Mouse (Mus musculus) neural tube, embryonic 13.5 days (tissue): ENCODE measurements around the gene Hivep3. TPM values are rescaled to one million over a fixed set of nuclear protein-coding genes. Genes with fewer than 3 reads are reported as not detected.
A peak's percentile ranks its signal among the peaks of the same experiment; 100 is the strongest.

Experiments
- ATAC-seq: fragments of 200-750 bp; cut with Nextera tagmentation; 2 replicates; pipeline ENCODE4 v1.8.0; 2017; ENCODE audit warnings: low read depth, mild to moderate bottlenecking, moderate TSS enrichment, moderate library complexity
- H3K27ac ChIP-seq: fragments of 300-500 bp; sonication (generic); replicated peaks from 2 replicates; pipeline ENCODE4 v1.5.1; 2015; ENCODE audit warnings: moderate library complexity, mild to moderate bottlenecking, inconsistent platforms
- H3K27me3 ChIP-seq: fragments of 300-500 bp; sonication (generic); 2 replicates; pipeline ENCODE4 v1.6.1; 2015; ENCODE audit warnings: mild to moderate bottlenecking, inconsistent platforms
- H3K36me3 ChIP-seq: fragments of 300-500 bp; sonication (generic); 2 replicates; pipeline ENCODE4 v1.6.1; 2015; ENCODE audit warnings: mild to moderate bottlenecking, inconsistent platforms
- H3K4me1 ChIP-seq: fragments of 300-500 bp; sonication (generic); replicated peaks from 2 replicates; pipeline ENCODE4 v1.6.1; 2015; ENCODE audit warnings: inconsistent platforms
- H3K4me2 ChIP-seq: fragments of 300-500 bp; sonication (generic); 2 replicates; pipeline ENCODE4 v1.6.1; 2015; ENCODE audit warnings: inconsistent platforms, mild to moderate bottlenecking, moderate library complexity
- H3K4me3 ChIP-seq: fragments of 300-500 bp; sonication (generic); 2 replicates; pipeline ENCODE4 v1.5.1; 2015; ENCODE audit warnings: mild to moderate bottlenecking, inconsistent platforms
- H3K9ac ChIP-seq: fragments of 300-500 bp; sonication (generic); 2 replicates; pipeline ENCODE4 v1.6.1; 2015; ENCODE audit warnings: moderate library complexity, mild to moderate bottlenecking, inconsistent platforms
- H3K9me3 ChIP-seq: fragments of 300-500 bp; sonication (generic); 2 replicates; pipeline ENCODE4 v1.6.1; 2016; ENCODE audit warnings: inconsistent platforms
- WGBS: fragments of 180-500 bp; shearing (Covaris S2); methylation state at CpG from one replicate; pipeline ENCODE4 v1.1.7; 2015; 5-methylcytosine and 5-hydroxymethylcytosine counted together
- polyA plus RNA-seq: library from polyadenylated mRNA; unstranded; fragments of >200 nt; fragmentation: Nextera tagmentation; extraction: Ambion mirVana; gene quantifications from 2 replicates; pipeline ENCODE4 v1.2.1, GENCODE M21; 2015

The Hivep3 gene
- polyA plus RNA-seq, 1 experiment from 2014 or later, result 20.6 TPM

DNA sequence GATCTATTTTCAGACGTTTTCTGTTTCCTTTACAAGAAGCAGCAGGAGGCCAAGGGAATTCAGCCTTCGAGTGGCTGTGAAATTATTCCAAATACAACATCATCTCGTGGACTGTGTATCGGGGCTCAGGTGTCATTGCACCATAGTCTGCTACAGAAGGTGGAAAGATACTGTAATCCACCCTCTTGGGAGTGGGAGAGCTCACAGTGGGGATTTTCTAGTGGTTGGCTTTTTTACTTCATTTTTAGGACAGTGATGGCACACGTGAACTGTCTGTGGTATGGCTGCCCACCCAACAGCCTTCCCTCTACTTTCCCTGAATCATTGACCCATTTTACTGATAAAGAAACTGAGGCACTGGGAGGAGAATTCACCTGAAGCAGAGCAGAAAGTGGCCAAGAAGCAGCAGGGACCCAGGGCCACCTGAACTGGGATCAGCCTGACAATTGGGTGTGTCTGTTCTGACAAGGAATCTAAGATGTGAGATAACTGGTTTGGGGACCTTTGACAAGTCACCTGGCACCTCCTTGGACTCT lies 233.6 kb downstream of the Hivep3 start:
- Histone ChIP-seq H3K9ac (no peak overlapping the region), H3K4me3 (no peak overlapping the region), H3K4me2 (no peak overlapping the region), H3K27me3 (no peaks in the 10 kb centered on the region), H3K4me1 (peaks cover 47% of the 10 kb centered on the region), H3K27ac (no peak overlapping the region), H3K36me3 (no peaks in the 10 kb centered on the region), H3K9me3 (no peaks in the 10 kb centered on the region)
- WGBS, result 53% methylated on average over 5 of the region's 5 CpGs
- no peak for ATAC-seq

DNA sequence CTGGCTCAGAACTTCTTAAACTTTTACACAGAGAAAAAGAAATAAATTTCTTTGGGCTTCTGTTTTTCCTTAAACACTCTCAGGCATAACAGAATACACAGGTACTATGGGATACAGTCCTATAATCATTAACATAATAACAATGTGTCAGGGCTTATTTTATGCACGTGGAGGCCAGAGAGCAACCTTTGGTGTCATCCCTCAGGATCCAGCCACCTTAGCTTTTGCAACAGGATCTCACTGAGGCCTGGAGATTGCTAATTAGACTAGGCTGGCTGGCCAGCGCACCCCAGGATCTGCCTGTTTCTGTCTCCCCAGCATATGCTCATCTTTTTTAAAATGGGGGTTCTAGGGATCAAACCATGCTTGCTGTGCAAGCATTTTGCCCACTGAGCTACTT lies 234.1 kb downstream of the Hivep3 start:
- Histone ChIP-seq H3K9me3 (no peaks in the 10 kb centered on the region), H3K36me3 (no peaks in the 10 kb centered on the region), H3K27me3 (no peaks in the 10 kb centered on the region), H3K9ac (no peak overlapping the region), H3K27ac (peak overlapping the region; percentile 78), H3K4me3 (no peak overlapping the region), H3K4me2 (no peak overlapping the region), H3K4me1 (peaks cover 52% of the 10 kb centered on the region)
- WGBS, result 74% methylated on average over 2 of the region's 2 CpGs
- ATAC-seq, result no peak

DNA sequence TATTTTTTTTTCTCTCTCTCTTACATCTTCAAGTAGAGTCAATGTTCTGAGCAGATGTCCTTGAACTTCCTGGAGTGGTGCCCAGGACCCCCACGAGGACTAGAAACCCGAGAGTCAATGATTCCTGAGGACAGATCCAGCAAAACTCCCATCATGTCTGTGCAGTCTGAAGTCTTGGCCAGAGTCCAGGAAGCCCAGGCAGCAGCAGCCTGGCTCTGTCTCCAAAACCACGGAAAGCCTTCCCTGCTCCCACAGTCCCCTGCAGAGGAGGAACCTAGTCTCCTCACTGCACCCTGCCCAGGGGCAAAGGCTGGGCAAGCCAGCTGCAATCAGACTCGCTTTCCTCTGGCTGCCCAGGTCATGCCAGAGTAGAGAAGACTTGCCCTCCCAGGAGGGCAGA lies 234.5 kb downstream of the Hivep3 start:
- Histone ChIP-seq H3K27me3 (no peaks in the 10 kb centered on the region), H3K4me1 (peaks cover 56% of the 10 kb centered on the region), H3K4me2 (no peak overlapping the region), H3K36me3 (no peaks in the 10 kb centered on the region), H3K9me3 (no peaks in the 10 kb centered on the region), H3K9ac (no peak overlapping the region), H3K27ac (peak overlapping the region; percentile 78), H3K4me3 (no peak overlapping the region)
- peak; percentile 32; the same call in 1 of the 2 replicates for ATAC-seq
- 25% methylated on average over 4 of the region's 4 CpGs for WGBS

DNA sequence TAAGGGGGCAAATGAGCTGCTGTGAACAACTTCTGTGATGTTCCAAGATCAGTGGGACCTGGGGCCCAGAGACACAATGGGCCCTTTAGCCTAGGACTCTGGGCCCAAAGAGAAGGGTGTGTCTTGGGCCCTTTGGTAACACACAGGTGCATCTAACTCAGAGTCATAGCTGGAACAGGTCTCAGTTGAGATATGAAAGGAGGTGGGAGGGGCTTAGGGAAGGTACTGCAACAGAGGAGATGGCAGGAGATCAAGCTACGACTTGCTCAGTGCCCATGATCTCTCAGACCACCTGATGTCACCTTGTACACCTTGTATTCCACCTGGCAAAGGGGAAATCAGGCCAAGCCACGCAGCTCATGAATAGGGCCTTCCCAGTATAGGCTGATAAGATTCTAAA lies 235.3 kb downstream of the Hivep3 start:
- H3K27ac ChIP-seq, result no peak overlapping the region
- H3K9me3 ChIP-seq, result no peaks in the 10 kb centered on the region
- WGBS, result 87% methylated on average over 2 of the region's 2 CpGs
- H3K36me3 ChIP-seq, result no peaks in the 10 kb centered on the region
- H3K4me2 ChIP-seq, result no peak overlapping the region
- no peak overlapping the region for H3K9ac ChIP-seq
- no peak for ATAC-seq
- H3K4me3 ChIP-seq, result no peak overlapping the region
- peaks cover 58% of the 10 kb centered on the region for H3K4me1 ChIP-seq
- H3K27me3 ChIP-seq, result no peaks in the 10 kb centered on the region

DNA sequence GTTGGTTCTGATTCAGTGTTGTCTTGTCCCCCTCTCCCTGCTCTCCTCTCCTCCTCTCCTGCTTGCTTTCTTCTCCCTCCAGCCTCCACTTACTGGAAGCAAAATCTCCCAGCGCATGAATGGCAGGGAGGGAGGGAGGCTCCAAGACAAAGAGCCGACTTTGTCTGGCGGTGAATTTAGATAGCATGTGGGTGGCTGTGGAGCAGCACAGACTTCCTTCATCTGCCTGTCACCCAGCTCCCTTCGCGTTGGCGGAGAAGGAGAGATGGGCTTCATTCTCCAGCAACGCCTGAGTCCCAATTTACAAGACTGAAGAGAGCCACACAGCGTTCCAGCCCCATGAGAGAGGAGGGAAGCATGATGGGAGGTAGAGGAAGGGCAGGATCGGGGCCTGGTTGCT lies 236.6 kb downstream of the Hivep3 start:
- peak; percentile 4; the same call in 1 of the 2 replicates for ATAC-seq
- Histone ChIP-seq H3K36me3 (no peaks in the 10 kb centered on the region), H3K4me2 (no peak overlapping the region), H3K27me3 (no peaks in the 10 kb centered on the region), H3K9ac (no peak overlapping the region; the same call in 1 of the 2 replicates), H3K4me1 (peaks cover 63% of the 10 kb centered on the region), H3K27ac (peak overlapping the region; percentile 71), H3K9me3 (no peaks in the 10 kb centered on the region), H3K4me3 (no peak overlapping the region)
- WGBS, result 41% methylated on average over 9 of the region's 9 CpGs

DNA sequence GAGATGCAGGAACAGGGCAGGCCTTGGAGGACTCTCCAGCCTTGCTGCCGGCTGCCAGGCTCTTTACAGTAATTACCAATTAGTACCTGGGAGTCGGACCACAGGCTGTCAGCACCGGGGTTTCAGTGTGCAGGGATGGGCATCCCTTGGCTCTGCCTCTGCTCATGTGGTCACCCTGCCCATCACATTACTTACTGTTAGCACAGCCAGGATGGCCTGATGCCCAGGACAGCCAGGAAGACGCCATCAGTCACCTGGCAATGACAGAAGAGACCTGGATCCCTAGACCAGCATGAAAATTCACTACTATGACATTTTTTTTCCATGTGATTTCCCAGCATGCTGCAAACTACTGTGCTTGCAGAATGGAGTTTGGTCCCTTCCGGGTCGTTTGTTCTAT lies 238.8 kb downstream of the Hivep3 start:
- no peaks in the 10 kb centered on the region for H3K36me3 ChIP-seq
- no peaks in the 10 kb centered on the region for H3K27me3 ChIP-seq
- no peak for ATAC-seq
- peak overlapping the region; percentile 39 for H3K27ac ChIP-seq
- H3K9me3 ChIP-seq, result no peaks in the 10 kb centered on the region
- H3K4me3 ChIP-seq, result no peak overlapping the region
- H3K4me1 ChIP-seq, result peaks cover 69% of the 10 kb centered on the region
- WGBS, result 62% methylated on average over 6 of the region's 6 CpGs
- H3K4me2 ChIP-seq, result no peak overlapping the region
- H3K9ac ChIP-seq, result no peak overlapping the region

DNA sequence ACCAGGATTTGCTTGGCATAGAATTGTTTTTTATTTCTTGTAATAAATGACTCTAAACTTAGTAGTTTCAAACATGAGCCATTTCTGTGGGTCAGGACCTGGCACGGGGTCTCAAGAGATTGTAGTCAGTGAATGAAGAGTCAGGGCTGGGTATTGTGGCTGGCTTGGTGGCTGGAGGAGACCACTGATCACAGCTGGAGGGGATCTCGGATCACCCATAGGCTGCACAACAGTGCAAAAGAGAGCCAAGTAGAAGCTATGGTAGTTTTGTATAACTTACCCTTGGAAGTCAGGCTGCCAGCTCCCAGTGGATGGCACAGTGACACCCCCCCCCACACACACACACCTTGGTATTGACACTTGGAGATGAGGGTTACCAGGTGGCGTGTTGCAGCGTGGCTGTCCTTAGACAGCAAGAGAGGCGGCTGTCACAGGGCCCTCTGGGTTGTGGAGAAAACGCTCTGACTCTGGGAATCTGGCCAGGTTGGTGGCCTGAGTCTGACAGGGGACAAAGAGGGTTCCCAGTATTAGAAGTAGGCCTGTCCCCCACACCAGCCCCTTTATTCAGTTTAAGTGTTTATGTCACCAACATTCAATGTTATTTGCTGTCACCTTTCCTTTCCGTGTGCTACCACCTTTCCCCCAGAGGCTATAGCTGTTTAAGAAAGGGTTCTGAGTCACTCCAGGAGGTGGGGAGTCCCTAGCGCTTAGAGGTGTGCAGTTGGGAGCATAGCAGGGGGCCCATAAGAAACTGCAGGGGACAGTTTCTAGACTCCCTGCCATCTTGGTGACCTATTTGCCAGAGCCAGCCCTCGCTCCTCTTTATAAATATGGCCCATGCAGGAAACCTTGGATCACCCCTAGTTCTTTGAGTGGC lies 240.4 kb downstream of the Hivep3 start:
- H3K36me3 ChIP-seq, result no peaks in the 10 kb centered on the region
- ATAC-seq, result no peak
- WGBS, result 85% methylated on average over 9 of the region's 9 CpGs
- H3K9me3 ChIP-seq, result no peaks in the 10 kb centered on the region
- H3K27me3 ChIP-seq, result no peaks in the 10 kb centered on the region
- no peak overlapping the region; the same call in 1 of the 2 replicates for H3K27ac ChIP-seq
- peaks cover 55% of the 10 kb centered on the region for H3K4me1 ChIP-seq
- no peak overlapping the region for H3K9ac ChIP-seq
- H3K4me2 ChIP-seq, result no peak overlapping the region
- no peak overlapping the region for H3K4me3 ChIP-seq

DNA sequence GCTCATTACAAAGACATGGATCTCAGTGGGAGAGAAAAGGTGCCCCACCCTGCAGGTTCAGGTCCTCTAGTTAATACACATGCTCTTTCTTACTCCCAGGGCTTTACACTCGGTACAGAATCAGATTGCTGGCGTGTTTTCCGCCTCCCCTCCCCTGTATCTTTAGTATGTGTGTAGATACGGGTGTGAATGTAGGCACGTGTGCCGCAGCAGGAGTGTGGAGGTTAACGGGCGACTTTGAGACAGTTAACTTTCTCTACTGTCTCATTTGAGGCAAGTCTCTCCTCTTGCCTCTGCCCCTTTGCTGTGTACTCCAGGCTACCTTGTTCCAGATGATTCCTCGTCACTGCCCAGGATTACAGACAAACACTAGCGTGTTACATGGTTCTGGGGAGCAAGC lies 241.7 kb downstream of the Hivep3 start:
- Histone ChIP-seq H3K36me3 (no peaks in the 10 kb centered on the region), H3K4me1 (peaks cover 45% of the 10 kb centered on the region), H3K27me3 (no peaks in the 10 kb centered on the region), H3K27ac (peak overlapping the region; percentile 65), H3K9me3 (no peaks in the 10 kb centered on the region), H3K4me3 (no peak overlapping the region), H3K9ac (no peak overlapping the region), H3K4me2 (no peak overlapping the region)
- ATAC-seq, result no peak
- 90% methylated on average over 10 of the region's 10 CpGs for WGBS

DNA sequence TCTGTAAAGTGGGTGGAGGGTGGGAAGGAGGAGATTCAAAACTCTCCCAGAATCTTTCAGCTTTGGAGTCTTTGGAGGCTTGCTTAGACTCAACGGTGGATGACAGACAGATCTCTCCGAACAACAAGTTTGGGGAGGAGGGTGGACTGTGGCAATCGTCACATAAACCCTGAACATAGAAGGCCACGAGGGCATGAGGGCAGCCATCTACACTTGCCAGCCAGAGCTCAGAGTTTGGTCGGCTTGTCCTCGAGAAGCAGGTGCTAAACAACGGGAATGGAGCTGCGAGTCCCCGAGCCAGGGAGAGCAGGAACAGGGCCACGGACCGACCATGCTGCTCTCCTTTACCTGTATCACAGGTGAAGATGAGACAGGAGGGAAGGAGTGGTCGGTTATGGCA lies 242.2 kb downstream of the Hivep3 start:
- no peak for ATAC-seq
- H3K9ac ChIP-seq, result no peak overlapping the region
- no peak overlapping the region for H3K4me3 ChIP-seq
- H3K4me1 ChIP-seq, result peaks cover 40% of the 10 kb centered on the region
- no peak overlapping the region for H3K4me2 ChIP-seq
- peak overlapping the region; percentile 65 for H3K27ac ChIP-seq
- no peaks in the 10 kb centered on the region for H3K9me3 ChIP-seq
- H3K36me3 ChIP-seq, result no peaks in the 10 kb centered on the region
- H3K27me3 ChIP-seq, result no peaks in the 10 kb centered on the region
- 79% methylated on average over 12 of the region's 12 CpGs for WGBS

DNA sequence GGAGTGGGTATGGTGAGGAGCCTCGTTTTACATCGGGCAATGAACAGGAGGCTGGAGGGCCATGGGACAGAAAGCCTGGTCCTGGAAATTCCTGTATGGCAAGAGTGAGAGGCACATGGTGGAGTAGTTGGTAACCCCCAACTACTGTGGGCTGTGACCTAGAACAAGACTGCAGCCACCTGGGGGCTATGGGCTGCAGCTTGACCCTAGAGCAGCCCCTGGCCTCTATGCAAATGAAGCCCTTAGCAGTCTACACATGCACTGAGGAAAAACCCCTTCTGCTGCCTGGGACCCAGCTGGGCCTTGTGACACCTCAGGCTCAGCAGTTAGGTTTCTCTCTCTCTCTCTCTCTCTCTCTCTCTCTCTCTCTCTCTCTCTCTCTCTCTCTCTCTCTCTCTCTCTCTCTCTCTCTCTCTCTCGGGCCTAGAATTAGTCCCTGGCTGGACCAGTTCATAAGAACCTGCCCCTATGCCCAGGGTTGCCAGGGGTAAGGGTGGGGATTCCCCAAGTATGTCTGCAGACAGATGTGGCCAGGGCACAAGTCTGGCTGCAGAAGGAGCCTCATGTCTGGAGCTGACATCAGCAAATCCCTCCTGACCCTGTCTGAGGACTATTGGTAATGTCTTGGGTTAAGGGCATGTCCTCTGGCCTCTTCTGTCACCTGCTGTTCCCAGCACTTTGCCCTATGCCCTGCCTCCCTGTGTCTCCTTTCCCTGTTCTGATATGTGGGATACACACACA lies 243.0 kb downstream of the Hivep3 start:
- Histone ChIP-seq H3K4me3 (no peak overlapping the region), H3K27me3 (no peaks in the 10 kb centered on the region), H3K4me2 (no peak overlapping the region), H3K27ac (peak overlapping the region; percentile 65; the same call in 1 of the 2 replicates), H3K9ac (no peak overlapping the region), H3K9me3 (no peaks in the 10 kb centered on the region), H3K36me3 (no peaks in the 10 kb centered on the region), H3K4me1 (peaks cover 35% of the 10 kb centered on the region)
- no peak for ATAC-seq
- WGBS, result 12% methylated on average over 3 of the region's 3 CpGs

DNA sequence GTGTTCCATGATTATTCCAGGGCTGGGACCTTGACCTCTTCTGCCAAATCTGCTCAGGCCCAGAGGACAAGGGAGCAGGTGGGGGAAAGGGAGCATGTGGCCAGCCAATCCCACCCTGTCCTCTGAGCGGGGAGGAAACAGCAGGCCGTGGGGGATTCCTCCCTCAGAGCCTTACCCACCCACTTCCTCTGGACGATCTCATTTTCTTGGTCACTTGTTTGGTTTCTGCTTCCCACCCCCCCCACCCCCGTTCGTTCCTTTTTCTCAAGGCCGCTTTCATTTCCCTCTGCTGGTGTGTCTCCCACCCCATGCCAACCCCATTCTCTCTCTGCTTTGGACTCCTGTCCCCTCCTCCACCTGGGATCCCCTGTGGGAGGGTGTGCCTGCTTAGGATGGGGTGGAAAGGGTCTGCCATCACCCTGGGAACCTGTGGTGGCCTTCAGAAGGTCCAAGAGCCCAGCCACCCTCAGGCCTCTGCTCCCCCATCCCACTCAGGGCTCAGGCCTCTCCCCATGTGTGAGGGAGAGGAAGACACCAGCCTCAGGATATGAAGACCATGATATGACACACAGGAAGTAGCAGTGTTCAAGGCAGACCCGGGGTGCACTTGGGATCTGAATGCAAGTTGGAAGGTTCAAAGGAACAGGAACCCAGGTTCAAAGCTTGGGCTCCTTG lies 244.4 kb downstream of the Hivep3 start:
- Histone ChIP-seq H3K4me2 (no peak overlapping the region), H3K4me3 (no peak overlapping the region), H3K9ac (no peak overlapping the region), H3K36me3 (no peaks in the 10 kb centered on the region), H3K27me3 (no peaks in the 10 kb centered on the region), H3K9me3 (no peaks in the 10 kb centered on the region), H3K4me1 (peaks cover 26% of the 10 kb centered on the region), H3K27ac (no peak overlapping the region)
- 88% methylated on average over 7 of the region's 7 CpGs for WGBS
- no peak for ATAC-seq
